In genomic region chr6:62576200-62576599, GRCm38 (mm10) we compare ENCODE assay signal across 8 mouse cellular contexts.
DNase-seq lines count a peak whose midpoint lies in the region; ATAC-seq and TF ChIP-seq lines count a peak whose summit lies in the region.

No protein-coding gene starts in this region.

- no peak overlapping the region for H3K4me3 ChIP-seq in lung, postnatal 0 days (ENCODE audit: low read depth, low read length)
- no peak overlapping the region for H3K4me3 ChIP-seq in lung, adult 2 months (replicated peaks; ENCODE audit: extremely low read depth, low read depth, low read length)
- no peak overlapping the region for H3K4me3 ChIP-seq in liver, embryonic 14.5 days (ENCODE audit: insufficient read depth in 1 of 2, low read depth in 2 of 2, low read length in 2 of 2)
- no peak overlapping the region for H3K4me3 ChIP-seq in forebrain, embryonic 13.5 days
- no peak overlapping the region for H3K4me3 ChIP-seq in thymus, adult 2 months (ENCODE audit: control insufficient read depth, insufficient read depth, low read length)

- TF ChIP-seq EP300 in lung, postnatal 0 days (IDR thresholded peaks at IDR 0.05) = no peak
- no peak for TF ChIP-seq EP300 in liver, embryonic 14.5 days (IDR thresholded peaks at IDR 0.05; ENCODE audit: low read depth)

- peak; percentile 93 for ATAC-seq in frontal cortex, adult (ENCODE audit: low TSS enrichment)
- no peak for ATAC-seq in lung, postnatal 0 days
- ATAC-seq in liver, embryonic 14.5 days (ENCODE audit: insufficient read depth) = no peak
- ATAC-seq in forebrain, embryonic 13.5 days = no peak

- no peak overlapping the region for H3K27ac ChIP-seq in lung, postnatal 0 days (ENCODE audit: low read length)
- no peak overlapping the region for H3K27ac ChIP-seq in liver, embryonic 14.5 days
- no peak overlapping the region for H3K27ac ChIP-seq in forebrain, embryonic 13.5 days
- no peak overlapping the region for H3K27ac ChIP-seq in thymus, adult 2 months (ENCODE audit: control insufficient read depth, insufficient read depth, low read length)

- 13% methylated on average over 5 of the region's 5 CpGs for WGBS in lung, postnatal 0 days
- WGBS in lung, adult 2 months = 20% methylated on average over 5 of the region's 5 CpGs
- WGBS in liver, embryonic 14.5 days (ENCODE audit: insufficient replicate concordance) = 24% methylated on average over 5 of the region's 5 CpGs
- 24% methylated on average over 5 of the region's 5 CpGs for WGBS in forebrain, embryonic 13.5 days
- 24% methylated on average over 5 of the region's 5 CpGs for WGBS in thymus, adult 2 months

- no peak for TF ChIP-seq POLR2A in lung, adult 2 months (IDR thresholded peaks at IDR 0.05; ENCODE audit: borderline replicate concordance, extremely low read depth, low read depth, low read length)
- no peak for TF ChIP-seq POLR2A in thymus, adult 2 months (IDR thresholded peaks at IDR 0.05; ENCODE audit: control insufficient read depth, extremely low read depth, insufficient read depth, low read length, poor library complexity)

- no peaks in the 10 kb centered on the region for H3K27me3 ChIP-seq in lung, postnatal 0 days (replicated peaks; ENCODE audit: insufficient read depth, low read length)
- no peaks in the 10 kb centered on the region for H3K27me3 ChIP-seq in liver, embryonic 14.5 days (ENCODE audit: control insufficient read depth, insufficient read depth, low read length)
- no peaks in the 10 kb centered on the region for H3K27me3 ChIP-seq in forebrain, embryonic 13.5 days
- no peaks in the 10 kb centered on the region for H3K27me3 ChIP-seq in thymus, adult 2 months (ENCODE audit: control insufficient read depth, insufficient read depth, low read length)

- peak; percentile 74 for TF ChIP-seq CTCF in lung, postnatal 0 days (IDR thresholded peaks at IDR 0.05)
- TF ChIP-seq CTCF in lung, adult 2 months (IDR thresholded peaks at IDR 0.05; ENCODE audit: insufficient read depth, low read length) = no peak
- TF ChIP-seq CTCF in liver, embryonic 14.5 days (IDR thresholded peaks at IDR 0.05; ENCODE audit: low read depth) = peak; percentile 15; the same call in 1 of the 2 replicates
- TF ChIP-seq CTCF in thymus, adult 2 months (IDR thresholded peaks at IDR 0.05; ENCODE audit: borderline replicate concordance, control insufficient read depth, extremely low read depth, insufficient read depth, low read length, poor library complexity) = no peak

- H3K9ac ChIP-seq in lung, postnatal 0 days (replicated peaks; ENCODE audit: low read depth) = no peak overlapping the region
- H3K9ac ChIP-seq in liver, embryonic 14.5 days (replicated peaks) = no peak overlapping the region
- H3K9ac ChIP-seq in forebrain, embryonic 13.5 days = no peak overlapping the region

- H3K4me2 ChIP-seq in lung, postnatal 0 days (replicated peaks; ENCODE audit: low read depth, low read length) = no peak overlapping the region
- no peak overlapping the region for H3K4me2 ChIP-seq in liver, embryonic 14.5 days (ENCODE audit: low read depth)
- H3K4me2 ChIP-seq in forebrain, embryonic 13.5 days = no peak overlapping the region

- H3K4me1 ChIP-seq in lung, postnatal 0 days (ENCODE audit: insufficient read depth, low read depth, low read length) = no peaks in the 10 kb centered on the region
- no peaks in the 10 kb centered on the region for H3K4me1 ChIP-seq in lung, adult 2 months (ENCODE audit: control insufficient read depth, insufficient read depth, low read length)
- H3K4me1 ChIP-seq in liver, embryonic 14.5 days (replicated peaks; ENCODE audit: control insufficient read depth in 2 of 2, insufficient read depth in 2 of 2, low read length in 1 of 2) = no peaks in the 10 kb centered on the region
- H3K4me1 ChIP-seq in forebrain, embryonic 13.5 days = no peaks in the 10 kb centered on the region
- H3K4me1 ChIP-seq in thymus, adult 2 months (replicated peaks; ENCODE audit: control insufficient read depth, insufficient read depth, low read length) = no peaks in the 10 kb centered on the region

- DNase-seq in frontal cortex, postnatal 10 days (ENCODE audit: low spot score in 2 of 2) = no peak
- peak; percentile 64 for DNase-seq in lung, postnatal 0 days (ENCODE audit: low spot score)
- DNase-seq in lung, adult 2 months = no peak
- peak; percentile 31 for DNase-seq in cerebellum, adult 9-10 months
- DNase-seq in liver, embryonic 14.5 days (ENCODE audit: low read depth in 3 of 3, low spot score in 3 of 3) = no peak
- DNase-seq in thymus, adult 2 months = no peak

- no peaks in the 10 kb centered on the region for H3K9me3 ChIP-seq in lung, postnatal 0 days (ENCODE audit: low read length)
- H3K9me3 ChIP-seq in liver, embryonic 14.5 days (ENCODE audit: control insufficient read depth, low read length) = no peaks in the 10 kb centered on the region
- no peaks in the 10 kb centered on the region for H3K9me3 ChIP-seq in forebrain, embryonic 13.5 days (replicated peaks)

- H3K36me3 ChIP-seq in lung, postnatal 0 days (ENCODE audit: insufficient read depth, low read length) = no peaks in the 10 kb centered on the region
- no peaks in the 10 kb centered on the region for H3K36me3 ChIP-seq in liver, embryonic 14.5 days (replicated peaks; ENCODE audit: control insufficient read depth, insufficient read depth, low read depth)
- no peaks in the 10 kb centered on the region for H3K36me3 ChIP-seq in forebrain, embryonic 13.5 days (ENCODE audit: poor library complexity, severe bottlenecking)
- H3K36me3 ChIP-seq in thymus, adult 2 months (ENCODE audit: control insufficient read depth, insufficient read depth, low read length) = no peaks in the 10 kb centered on the region

Comparison
In these comparisons a context has a peak if more than half of its experiments do, and no peak if none do; other contexts are left out.
1. DNase-seq: peak in lung, postnatal 0 days (single experiment) and cerebellum, adult 9-10 months (single experiment); none in frontal cortex, postnatal 10 days (0 of 2), lung, adult 2 months (single experiment), liver, embryonic 14.5 days (0 of 3) and thymus, adult 2 months (single experiment).
2. CTCF ChIP-seq: peak in lung, postnatal 0 days (single experiment) and liver, embryonic 14.5 days (single experiment); none in lung, adult 2 months (single experiment) and thymus, adult 2 months (single experiment).